Mouse (Mus musculus): ENCODE measurements around the gene Aknad1. TPM values are rescaled to one million over a fixed set of nuclear protein-coding genes. Genes with fewer than 3 reads are reported as not detected.

The Aknad1 gene
- polyA plus RNA-seq (2012; rRNA removed; ENCODE audit: low replicate concordance) = 0.09 and 0.42 TPM in 2 replicates

DNA sequence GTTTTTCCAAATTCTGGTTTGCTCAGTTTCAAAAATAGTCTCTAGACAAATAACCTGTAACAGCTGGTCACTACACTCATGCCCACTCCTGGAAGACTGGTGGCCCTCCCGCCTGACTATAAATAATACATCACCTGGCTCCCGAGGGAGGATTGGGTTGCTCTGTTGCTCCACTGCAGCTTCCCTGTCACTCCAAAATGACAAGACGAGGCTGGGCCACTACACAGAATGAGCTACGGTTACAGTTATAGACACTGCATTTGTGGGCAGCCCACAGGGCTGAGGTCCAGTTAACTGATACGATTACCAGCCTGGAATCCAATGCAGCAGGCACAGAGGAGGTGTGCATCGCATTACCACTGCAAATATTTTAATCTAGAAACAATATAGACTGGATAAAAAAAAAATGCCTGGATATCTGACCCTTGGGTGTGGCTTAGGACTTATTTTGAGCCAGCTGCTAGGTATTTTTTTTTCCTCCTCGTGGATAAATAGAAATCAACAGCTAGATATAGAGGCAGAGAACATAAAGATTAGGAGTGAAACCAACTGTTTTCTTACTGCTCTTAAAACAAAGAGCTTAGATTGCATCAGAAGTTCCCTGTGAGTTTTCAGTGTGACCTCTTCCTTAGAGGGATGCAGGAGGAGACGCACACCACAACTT is at the start of gene Aknad1:
Aknad1 (plus strand) TSS at position 614 of the 664 bp plus-strand sequence.

DNA sequence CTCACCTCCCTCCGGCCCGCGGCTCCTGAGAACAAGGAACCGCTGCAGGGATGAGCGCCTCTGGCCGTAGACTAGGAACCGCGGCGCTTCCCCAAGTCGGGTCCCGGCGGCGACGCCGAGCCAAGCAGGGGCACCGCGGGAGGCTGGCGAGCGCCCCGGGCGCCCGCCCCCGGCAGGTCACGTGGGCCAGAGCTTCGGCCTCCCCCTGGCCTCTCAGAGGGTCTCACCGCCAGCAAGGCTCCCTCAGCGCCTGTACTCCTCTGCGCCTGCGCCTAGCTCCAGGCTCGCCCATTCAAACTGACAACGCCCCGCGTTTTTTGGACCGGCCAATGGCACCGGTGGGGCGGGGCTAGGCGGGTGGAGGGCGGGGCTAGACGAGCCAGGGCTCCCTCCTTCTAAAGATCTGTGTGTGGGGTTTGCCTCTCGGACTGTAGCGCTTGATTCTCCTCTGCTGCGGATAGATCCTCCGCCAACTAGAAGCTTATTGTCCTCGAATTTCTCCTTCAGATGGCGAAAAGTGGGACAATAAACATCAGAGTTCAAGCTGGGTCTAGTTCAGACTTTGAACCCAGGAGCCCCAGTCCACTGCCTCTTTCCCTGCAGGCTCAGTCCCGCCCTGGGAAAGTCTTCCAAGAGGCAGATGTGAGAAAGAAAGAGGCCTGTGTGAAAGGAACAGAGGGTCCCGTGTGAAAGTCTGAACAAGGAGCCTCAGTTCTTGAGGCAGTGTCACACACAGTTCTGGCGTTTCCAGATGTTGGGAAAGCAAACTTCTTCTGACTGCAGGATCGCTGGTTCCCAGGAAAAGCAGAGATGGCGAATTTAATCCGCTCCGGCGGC is 17.2 kb upstream of the Aknad1 start, which contains the start of gene Gpsm2:
Gpsm2 (minus strand) TSS at position 274 of the 837 bp plus-strand sequence.

Other genes with a start within 250 kb of the Aknad1 start
- gene 1700013F07Rik, start 205.5 kb upstream of the Aknad1 start, polyA plus RNA-seq (2012; rRNA removed; ENCODE audit: low replicate concordance) = 0.29 and 0.37 TPM in 2 replicates
- 0.04 and 1.9 TPM in 2 replicates for gene 5330417C22Rik, start 203.1 kb upstream of the Aknad1 start, polyA plus RNA-seq (2012; rRNA removed; ENCODE audit: low replicate concordance)
- 6.8 and 10.8 TPM in 2 replicates for gene Tmem167b, start 177.2 kb upstream of the Aknad1 start, polyA plus RNA-seq (2012; rRNA removed; ENCODE audit: low replicate concordance)
- 3.9 and 7.2 TPM in 2 replicates for gene Taf13, start 168.0 kb upstream of the Aknad1 start, polyA plus RNA-seq (2012; rRNA removed; ENCODE audit: low replicate concordance)
- 7.1 and 8.7 TPM in 2 replicates for gene Wdr47, start 148.4 kb upstream of the Aknad1 start, polyA plus RNA-seq (2012; rRNA removed; ENCODE audit: low replicate concordance)
- gene Clcc1, start 85.7 kb upstream of the Aknad1 start, polyA plus RNA-seq (2012; rRNA removed; ENCODE audit: low replicate concordance) = 28.8 and 47.1 TPM in 2 replicates
- 1.9 and 18.5 TPM in 2 replicates for gene Gpsm2, start 17.3 kb upstream of the Aknad1 start, polyA plus RNA-seq (2012; rRNA removed; ENCODE audit: low replicate concordance)
- gene Stxbp3, start 100.9 kb downstream of the Aknad1 start, polyA plus RNA-seq (2012; rRNA removed; ENCODE audit: low replicate concordance) = 15.4 and 16.0 TPM in 2 replicates
- gene Fndc7, start 150.3 kb downstream of the Aknad1 start, polyA plus RNA-seq (2012; rRNA removed; ENCODE audit: low replicate concordance) = 0.43 and 0.93 TPM in 2 replicates
- 31.7 and 57.2 TPM in 2 replicates for gene Prpf38b, start 172.1 kb downstream of the Aknad1 start, polyA plus RNA-seq (2012; rRNA removed; ENCODE audit: low replicate concordance)
- gene Henmt1, start 200.2 kb downstream of the Aknad1 start, polyA plus RNA-seq (2012; rRNA removed; ENCODE audit: low replicate concordance) = 0.08 TPM in 1 of 2 replicates, not detected in the other
- gene Gm9857, start 200.8 kb downstream of the Aknad1 start, polyA plus RNA-seq (2012; rRNA removed; ENCODE audit: low replicate concordance) = 0.90 TPM in 1 of 2 replicates, not detected in the other